ENCODE assay signal across 8 mouse cellular contexts in genomic region chr1:37872131-37873067, GRCm38 (mm10). TPM values are rescaled to one million over a fixed set of nuclear protein-coding genes. Genes with fewer than 3 reads are reported as not detected.
DNase-seq lines count a peak whose midpoint lies in the region; ATAC-seq and TF ChIP-seq lines count a peak whose summit lies in the region.

No protein-coding gene starts in this region.

- no peak for TF ChIP-seq POLR2A in cortical plate, adult 2 months (IDR thresholded peaks at IDR 0.05; ENCODE audit: extremely low read depth, insufficient read depth, low read length)

- no peak for TF ChIP-seq CTCF in cortical plate, adult 2 months (IDR thresholded peaks at IDR 0.05; ENCODE audit: extremely low read depth, insufficient read depth, low read length)
- TF ChIP-seq CTCF in gastrocnemius, adult 2 months (IDR thresholded peaks at IDR 0.05) = no peak
- no peak for TF ChIP-seq CTCF in hindbrain, postnatal 0 days (IDR thresholded peaks at IDR 0.05; ENCODE audit: low read depth)

- intact Hi-C loops in gastrocnemius, adult 2 months (cut with DNase I) = loop anchor here (2.0 to 5.0 kb wide), 3 partner anchors 16 to 255 kb away; partner anchors contain the start of genes Eif5b, Rev1 and Txndc9

- DNase-seq in adrenal gland, adult (ENCODE audit: inconsistent age in 2 of 2, low spot score in 1 of 2) = peak; percentile 87 to 97
- peak; percentile 85 for DNase-seq in gastrocnemius, adult 2 months
- DNase-seq in hindbrain, postnatal 0 days (ENCODE audit: low spot score) = peak; percentile 87
- DNase-seq in left cerebral cortex, adult 8-10 months (ENCODE audit: low spot score in 2 of 2) = peak; percentile 64 to 84
- peak; percentile 78 for DNase-seq in right cerebral cortex, adult 2 months (ENCODE audit: low spot score in 2 of 2)
- peak; percentile 67 for DNase-seq in urinary bladder, postnatal 25 days (ENCODE audit: low spot score)

- peak overlapping the region; percentile 47 for H3K27ac ChIP-seq in cortical plate, adult 2 months (ENCODE audit: insufficient read depth, low read length)
- H3K27ac ChIP-seq in gastrocnemius, adult 2 months = peak overlapping the region; percentile 82
- H3K27ac ChIP-seq in hindbrain, postnatal 0 days = peak overlapping the region; percentile 68

- peaks cover 1% of the 10 kb centered on the region; the same call in 1 of the 2 replicates for H3K4me1 ChIP-seq in cortical plate, adult 2 months (ENCODE audit: control insufficient read depth, insufficient read depth, low read length)
- H3K4me1 ChIP-seq in hindbrain, postnatal 0 days (ENCODE audit: insufficient read depth, low read length) = peaks cover 10% of the 10 kb centered on the region; the same call in 1 of the 2 replicates

- 7% methylated on average over 33 of the region's 33 CpGs for WGBS in hindbrain, postnatal 0 days

- H3K9ac ChIP-seq in hindbrain, postnatal 0 days (replicated peaks; ENCODE audit: low read length) = peak overlapping the region; percentile 50

- no peaks in the 10 kb centered on the region for H3K27me3 ChIP-seq in hindbrain, postnatal 0 days (ENCODE audit: insufficient read depth, low read length)

- peak overlapping the region; percentile 84 for H3K4me2 ChIP-seq in hindbrain, postnatal 0 days (ENCODE audit: low read depth, low read length)

- peaks cover 14% of the 10 kb centered on the region; the same call in 1 of the 2 replicates for H3K36me3 ChIP-seq in hindbrain, postnatal 0 days (ENCODE audit: insufficient read depth, low read length)

- peak overlapping the region; percentile 31 for H3K4me3 ChIP-seq in cortical plate, adult 2 months (ENCODE audit: insufficient read depth, low read length)
- H3K4me3 ChIP-seq in gastrocnemius, adult 2 months = peak overlapping the region; percentile 79
- peak overlapping the region; percentile 50 for H3K4me3 ChIP-seq in hindbrain, postnatal 0 days (ENCODE audit: low read length)

- no peaks in the 10 kb centered on the region for H3K9me3 ChIP-seq in hindbrain, postnatal 0 days (ENCODE audit: low read length)

- peak; percentile 94 for ATAC-seq in hindbrain, postnatal 0 days
- ATAC-seq in megakaryocyte, adult 5-6 weeks (ENCODE audit: poor library complexity, severe bottlenecking) = peak; percentile 90

RNA-seq across cellular contexts. Expression of gene Lipt1, which starts 0.9 kb away (rescaled TPM):
- 8.1 and 8.5 TPM in 2 replicates for polyA plus RNA-seq in cortical plate, adult 2 months (2012; rRNA removed)
- 10 to 100 TPM in 1 of 2 experiments, 1 to 10 TPM in 1; 7.7 to 10.3 TPM for total RNA-seq in gastrocnemius, adult 2 months (2021)
- 9.4 and 14.2 TPM in 2 replicates for total RNA-seq in hindbrain, postnatal 0 days (2014; rRNA removed)
- 6.4 and 7.0 TPM in 2 replicates for polyA plus RNA-seq in hindbrain, postnatal 0 days (2015; fragmentation: Nextera tagmentation; extraction: Ambion mirVana)
- 10 to 100 TPM in 3 of 4 experiments, 1 to 10 TPM in 1; 9.2 to 13.0 (median 11.9) TPM for total RNA-seq in left cerebral cortex, adult 8-10 months (2022)
- total RNA-seq in megakaryocyte, adult 5-6 weeks (2015) = 1.9 and 2.0 TPM in 2 replicates
- total RNA-seq in megakaryocyte, adult 5-6 weeks (2017) = 0.22 and 1.5 TPM in 2 replicates

RNA-seq across cellular contexts. Expression of gene Tsga10, which starts 6.2 kb away (rescaled TPM):
- 13.2 and 14.0 TPM in 2 replicates for polyA plus RNA-seq in cortical plate, adult 2 months (2012; rRNA removed)
- 10 to 100 TPM in 1 of 2 experiments, 1 to 10 TPM in 1; 5.7 to 10.6 TPM for total RNA-seq in gastrocnemius, adult 2 months (2021)
- 6.6 and 7.0 TPM in 2 replicates for total RNA-seq in hindbrain, postnatal 0 days (2014; rRNA removed)
- 8.1 and 8.2 TPM in 2 replicates for polyA plus RNA-seq in hindbrain, postnatal 0 days (2015; fragmentation: Nextera tagmentation; extraction: Ambion mirVana)
- total RNA-seq in left cerebral cortex, adult 8-10 months (2022) = 10 to 100 TPM; 15.9 to 18.9 (median 17.4) TPM
- 12.5 and 15.0 TPM in 2 replicates for total RNA-seq in megakaryocyte, adult 5-6 weeks (2015)
- 14.1 and 14.8 TPM in 2 replicates for total RNA-seq in megakaryocyte, adult 5-6 weeks (2017)

RNA-seq across cellular contexts. Expression of gene Mitd1, which starts 17.8 kb away (rescaled TPM):
- polyA plus RNA-seq in cortical plate, adult 2 months (2012; rRNA removed) = 15.6 and 16.9 TPM in 2 replicates
- 1 to 10 TPM; 1.7 to 2.4 TPM for total RNA-seq in gastrocnemius, adult 2 months (2021)
- 4.1 and 8.3 TPM in 2 replicates for total RNA-seq in hindbrain, postnatal 0 days (2014; rRNA removed)
- polyA plus RNA-seq in hindbrain, postnatal 0 days (2015; fragmentation: Nextera tagmentation; extraction: Ambion mirVana) = 8.2 and 10.1 TPM in 2 replicates
- 10 to 100 TPM in 2 of 4 experiments, 1 to 10 TPM in 2; 7.4 to 11.8 (median 9.4) TPM for total RNA-seq in left cerebral cortex, adult 8-10 months (2022)
- total RNA-seq in megakaryocyte, adult 5-6 weeks (2015) = 26.0 and 36.1 TPM in 2 replicates
- 28.3 and 30.2 TPM in 2 replicates for total RNA-seq in megakaryocyte, adult 5-6 weeks (2017)

RNA-seq across cellular contexts. Expression of gene Mrpl30, which starts 17.9 kb away (rescaled TPM):
- 142 and 149 TPM in 2 replicates for polyA plus RNA-seq in cortical plate, adult 2 months (2012; rRNA removed)
- total RNA-seq in gastrocnemius, adult 2 months (2021) = 100 to 1,000 TPM; 265 to 300 TPM
- total RNA-seq in hindbrain, postnatal 0 days (2014; rRNA removed) = 45.2 and 50.5 TPM in 2 replicates
- polyA plus RNA-seq in hindbrain, postnatal 0 days (2015; fragmentation: Nextera tagmentation; extraction: Ambion mirVana) = 291 and 298 TPM in 2 replicates
- 100 to 1,000 TPM; 129 to 154 (median 145) TPM for total RNA-seq in left cerebral cortex, adult 8-10 months (2022)
- total RNA-seq in megakaryocyte, adult 5-6 weeks (2015) = 223 and 230 TPM in 2 replicates
- 174 and 190 TPM in 2 replicates for total RNA-seq in megakaryocyte, adult 5-6 weeks (2017)

RNA-seq across cellular contexts. Expression of gene Lyg2, which starts 43.9 kb away (rescaled TPM):
- 0.04 TPM in 2 replicates for polyA plus RNA-seq in cortical plate, adult 2 months (2012; rRNA removed)
- total RNA-seq in gastrocnemius, adult 2 months (2021) = not detected
- not detected in 2 replicates for total RNA-seq in hindbrain, postnatal 0 days (2014; rRNA removed)
- not detected in 2 replicates for polyA plus RNA-seq in hindbrain, postnatal 0 days (2015; fragmentation: Nextera tagmentation; extraction: Ambion mirVana)
- not detected for total RNA-seq in left cerebral cortex, adult 8-10 months (2022)
- not detected in 2 replicates for total RNA-seq in megakaryocyte, adult 5-6 weeks (2015)
- total RNA-seq in megakaryocyte, adult 5-6 weeks (2017) = not detected in 2 replicates

Comparison
In these comparisons a context has a peak if more than half of its experiments do, and no peak if none do; other contexts are left out.
1. Peak in every context shown above with its lines: DNase-seq, ATAC-seq, H3K4me3 ChIP-seq and H3K27ac ChIP-seq.